Mouse (Mus musculus) lung, postnatal 14 days (tissue): ENCODE data around the gene 9930111J21Rik1.
"Not testable (repeated sequence)": the region's sequence is repeated elsewhere in the genome, so short reads cannot be mapped to it uniquely, and the experiment has no call there.

ENCODE experiments used
- DNase-seq: peaks from one replicate; pipeline ENCODE4 v3.0.0; 2021

Gene 9930111J21Rik1

DNA sequence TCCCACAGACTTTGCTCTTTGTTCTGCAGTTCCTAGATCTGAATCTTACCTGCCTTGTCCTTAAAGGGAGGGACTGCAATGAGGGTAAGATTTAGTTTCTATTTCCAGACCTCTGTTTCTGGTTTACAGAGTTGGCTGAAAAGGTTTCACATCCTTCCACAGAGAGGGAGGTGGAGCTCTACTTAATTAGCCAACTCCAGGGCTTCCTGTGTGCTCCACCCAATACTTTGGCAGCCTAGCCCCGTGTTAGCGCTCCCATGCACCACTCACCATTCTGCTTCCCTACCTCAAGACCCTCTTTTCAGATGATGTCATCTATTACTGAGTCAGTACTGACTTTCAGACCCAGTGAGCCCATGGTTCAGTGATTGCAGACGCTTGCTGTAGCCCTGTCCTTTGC lies at the start of gene 9930111J21Rik1:
9930111J21Rik1 (minus strand) TSS at position 148 of the 400 bp plus-strand sequence.
- not testable (repeated sequence) for DNase-seq

DNA sequence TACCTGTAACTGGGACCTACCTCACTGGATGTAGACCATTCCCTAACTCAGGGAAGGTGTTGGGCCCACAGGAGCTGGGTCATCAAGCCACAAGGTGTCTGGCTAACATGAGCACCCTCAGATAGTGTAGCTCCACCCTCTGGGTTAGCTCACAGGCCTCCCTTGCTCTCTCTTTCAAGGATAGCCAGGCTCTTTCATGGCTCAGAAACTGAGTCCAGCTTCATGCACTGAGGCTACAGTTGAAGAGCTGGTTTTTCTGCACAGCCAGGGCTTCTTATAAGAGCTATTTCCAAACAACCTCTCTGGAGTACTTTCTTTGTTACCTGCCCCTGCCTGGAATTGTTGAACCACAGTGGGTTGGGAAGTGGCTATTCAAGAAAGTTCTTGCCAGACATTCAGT lies 32.9 kb upstream of the 9930111J21Rik1 start:
- DNase-seq, result not testable (repeated sequence)

DNA sequence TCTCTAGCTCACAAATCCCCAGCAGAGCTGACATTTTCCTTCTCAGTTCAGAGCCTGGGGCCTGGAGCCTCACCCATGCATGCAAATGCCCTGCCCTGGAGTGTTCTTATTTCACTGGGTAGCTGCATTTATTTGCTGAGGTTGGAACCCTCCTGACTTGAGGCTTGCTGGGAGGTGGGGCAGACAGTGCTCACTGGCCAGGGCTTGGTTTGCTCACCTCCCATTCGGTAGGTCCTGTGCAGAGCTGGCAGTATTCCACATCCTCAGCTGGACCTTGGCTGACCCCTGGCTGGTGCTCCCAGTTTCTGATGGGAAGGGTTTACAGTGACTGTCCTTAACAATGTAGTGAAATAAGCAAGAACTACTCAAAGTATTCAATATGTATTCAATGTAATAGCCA lies 27.6 kb upstream of the 9930111J21Rik1 start:
- DNase-seq, result not testable (repeated sequence)

DNA sequence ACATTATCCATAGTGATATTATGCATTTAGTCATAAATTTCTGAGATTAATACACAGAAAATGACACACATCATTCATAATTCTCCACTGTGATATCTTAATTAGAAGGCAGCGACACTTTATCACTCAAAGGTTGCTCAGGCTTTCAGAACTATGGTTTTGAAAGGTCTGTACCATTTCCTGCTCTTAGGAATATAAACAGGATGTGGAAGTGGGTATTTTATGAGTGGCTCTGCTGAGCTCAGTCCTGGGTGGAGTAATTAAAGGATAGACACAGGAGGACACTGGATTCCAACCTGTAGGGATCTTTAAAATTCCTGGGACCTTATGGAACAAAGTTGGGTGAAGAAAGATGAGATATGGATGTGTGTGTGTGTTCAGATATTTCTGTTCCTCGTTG lies 27.1 kb upstream of the 9930111J21Rik1 start:
- DNase-seq, result not testable (repeated sequence)

DNA sequence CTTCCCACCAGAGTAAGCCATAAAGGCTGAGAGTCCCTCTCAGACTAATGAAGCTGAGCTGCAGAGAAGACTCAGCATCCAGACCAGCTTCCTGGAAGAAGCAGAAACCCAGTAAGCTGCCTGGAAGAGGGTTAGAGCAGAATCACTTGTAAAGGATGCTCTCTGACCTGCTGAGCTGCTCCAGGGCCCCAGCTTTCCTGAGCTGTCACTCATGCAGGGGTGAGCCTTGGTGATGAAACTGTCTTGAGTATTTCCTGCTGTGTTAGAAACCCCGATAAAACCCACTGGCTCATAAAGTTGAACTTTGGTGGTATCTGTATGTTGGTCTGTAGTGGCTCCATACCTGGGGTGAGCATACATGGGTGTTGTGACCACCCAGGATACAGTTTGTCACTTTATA lies 21.2 kb upstream of the 9930111J21Rik1 start:
- not testable (repeated sequence) for DNase-seq

DNA sequence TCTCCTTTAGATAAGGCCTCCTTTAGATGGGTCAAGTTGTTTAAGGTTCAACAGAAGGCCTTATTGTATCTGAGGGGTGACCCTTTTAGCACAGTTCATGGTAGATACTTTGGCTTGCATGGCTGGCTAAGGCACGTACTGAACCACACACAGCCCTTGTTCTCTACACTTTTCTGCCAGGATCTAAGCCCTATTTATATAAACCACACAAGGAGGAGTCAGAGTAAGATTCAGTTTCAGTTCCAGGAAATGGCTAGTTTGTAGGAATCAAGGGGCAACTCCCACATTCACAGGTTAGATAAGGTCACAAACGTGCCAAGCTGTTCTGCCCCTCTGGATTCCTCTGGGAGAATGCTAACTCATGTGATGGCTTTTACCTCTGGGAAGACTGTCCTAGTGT lies 14.8 kb upstream of the 9930111J21Rik1 start, which contains the start of gene Tgtp1:
Tgtp1 (minus strand) TSS at position 155 of the 400 bp plus-strand sequence.
- not testable (repeated sequence) for DNase-seq

DNA sequence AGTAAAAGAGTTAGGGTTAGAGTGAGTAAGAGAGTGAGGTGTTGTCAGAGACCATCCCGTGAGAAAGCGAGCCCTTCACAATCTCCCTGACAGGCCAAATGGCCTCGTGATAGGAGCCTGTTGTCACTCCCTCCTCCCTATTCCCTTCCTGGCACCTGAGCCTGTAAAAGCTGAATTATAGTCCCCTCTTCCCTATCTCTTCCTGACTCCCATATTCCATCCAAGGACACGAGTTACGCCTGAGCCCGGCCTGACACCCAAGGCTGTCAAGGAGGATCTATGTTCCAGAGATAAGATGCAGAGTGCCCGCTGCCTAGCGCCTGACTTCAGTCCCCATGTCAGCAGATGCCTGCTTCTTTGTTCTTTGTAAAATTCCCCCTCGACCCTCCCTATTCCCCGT lies 14.1 kb upstream of the 9930111J21Rik1 start:
- not testable (repeated sequence) for DNase-seq

DNA sequence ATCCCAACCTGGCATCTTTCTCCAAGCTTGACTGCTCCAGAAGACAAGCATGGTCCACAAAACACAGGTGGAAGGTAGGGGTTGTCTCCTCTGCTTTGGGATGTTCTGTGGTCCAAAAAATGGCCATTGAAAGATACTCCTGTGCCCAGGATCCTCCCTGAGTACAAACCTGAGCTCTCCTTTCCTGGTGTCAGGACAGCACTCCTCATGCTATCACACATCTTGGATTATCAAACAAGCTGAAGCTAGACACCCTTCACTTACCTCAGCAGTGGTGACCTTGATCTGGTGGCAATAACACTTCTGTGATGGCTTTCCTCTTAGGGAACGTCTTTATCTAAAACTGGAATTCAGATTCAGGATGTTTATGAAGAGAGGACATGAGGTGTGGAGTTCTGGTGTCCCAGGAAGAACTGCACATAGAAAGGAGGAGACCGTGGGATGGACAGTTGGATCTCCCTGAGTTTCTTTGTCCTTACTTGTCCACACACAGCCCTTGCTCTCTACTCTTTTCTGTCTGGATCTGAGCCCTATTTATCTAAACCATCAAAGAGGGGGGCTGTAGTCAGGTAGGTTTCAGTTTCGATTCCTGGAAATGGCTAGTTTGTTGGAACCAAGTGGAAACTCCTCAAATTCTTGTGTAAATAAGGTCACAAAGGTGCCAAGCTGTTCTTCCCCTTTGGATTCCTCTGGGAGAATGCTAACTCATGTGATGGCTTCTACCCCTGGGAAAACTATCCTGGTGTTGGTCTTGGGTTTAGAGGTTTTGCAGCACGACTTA lies 12.7 kb upstream of the 9930111J21Rik1 start, which contains the start of gene Gm12185:
Gm12185 (minus strand) TSS at position 487 of the 781 bp plus-strand sequence.
- DNase-seq, result not testable (repeated sequence)

DNA sequence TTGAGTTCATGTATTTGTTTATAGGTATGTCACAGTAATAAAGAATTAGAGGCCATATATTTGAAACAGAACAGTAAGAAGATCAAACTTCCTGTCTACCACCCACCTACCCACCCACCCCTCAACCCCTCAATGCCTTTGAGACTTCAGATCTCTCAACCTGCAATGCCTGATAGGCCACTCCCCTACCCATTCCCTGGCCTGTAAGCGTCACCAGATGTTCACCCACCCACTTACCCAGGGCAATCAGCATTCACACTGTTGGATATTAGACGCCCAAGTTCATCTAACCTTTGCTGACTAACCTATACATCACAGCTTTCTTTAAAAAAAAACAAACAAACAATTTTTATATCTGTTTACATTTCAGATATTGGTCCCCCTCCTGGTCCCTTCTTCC lies 10.8 kb upstream of the 9930111J21Rik1 start:
- not testable (repeated sequence) for DNase-seq

DNA sequence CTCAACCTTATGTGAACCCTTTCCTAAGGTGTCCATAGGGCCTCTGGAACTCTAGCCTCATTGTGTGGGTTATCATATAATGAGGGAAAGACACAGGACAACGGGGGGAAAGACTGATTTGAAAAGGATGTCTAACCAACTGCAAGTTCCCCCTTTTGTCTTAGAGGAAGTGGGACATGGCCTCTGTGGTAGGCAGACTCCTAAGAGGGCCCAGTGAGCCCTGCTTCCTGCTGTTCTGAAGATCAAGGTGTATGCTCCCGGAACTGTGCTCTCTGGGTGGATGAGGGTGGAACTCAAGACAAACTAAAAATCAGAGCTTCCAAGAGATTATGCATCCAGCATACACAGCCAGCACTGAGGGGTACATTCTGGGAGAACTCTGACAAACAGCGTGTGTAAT lies 9.0 kb upstream of the 9930111J21Rik1 start:
- not testable (repeated sequence) for DNase-seq

DNA sequence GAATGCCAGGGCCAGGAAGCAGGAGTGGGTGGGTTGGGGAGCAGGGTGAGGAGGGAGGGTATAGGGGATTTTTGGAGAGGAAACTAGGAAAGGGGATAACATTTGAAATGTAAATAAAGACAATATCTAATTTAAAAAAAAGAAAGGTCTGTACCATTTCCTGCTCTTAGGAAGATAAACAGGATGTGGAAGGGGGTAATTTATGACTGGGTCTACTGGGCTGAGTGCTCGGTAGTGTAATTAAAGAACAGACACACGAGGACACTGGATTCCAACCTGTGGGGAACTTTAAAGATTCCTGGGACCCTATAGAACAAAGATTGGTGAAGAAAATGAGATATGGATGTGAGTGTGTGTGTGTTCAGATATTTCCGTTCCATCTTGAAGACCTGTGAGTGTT lies 3.6 kb upstream of the 9930111J21Rik1 start:
- not testable (repeated sequence) for DNase-seq

DNA sequence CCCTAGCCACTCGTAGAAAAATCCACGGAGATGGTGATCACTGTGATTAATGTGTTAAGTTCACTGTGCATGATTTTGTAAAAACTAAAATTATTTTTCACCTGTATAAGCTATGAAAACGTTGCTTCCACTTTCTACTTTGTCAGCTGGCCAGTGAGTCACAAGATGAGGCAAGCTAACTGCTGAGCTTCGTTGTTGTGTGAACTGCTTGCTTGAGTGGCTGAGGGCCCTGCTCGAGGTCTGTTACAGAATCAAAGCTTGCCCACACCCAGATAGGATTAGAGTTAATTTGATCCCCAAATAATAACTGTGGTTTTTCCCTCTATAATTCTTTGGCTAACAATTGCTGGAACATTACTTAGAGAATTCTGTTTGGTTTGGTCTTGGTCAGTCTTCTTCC lies 854 bp upstream of the 9930111J21Rik1 start:
- DNase-seq, result not testable (repeated sequence)

DNA sequence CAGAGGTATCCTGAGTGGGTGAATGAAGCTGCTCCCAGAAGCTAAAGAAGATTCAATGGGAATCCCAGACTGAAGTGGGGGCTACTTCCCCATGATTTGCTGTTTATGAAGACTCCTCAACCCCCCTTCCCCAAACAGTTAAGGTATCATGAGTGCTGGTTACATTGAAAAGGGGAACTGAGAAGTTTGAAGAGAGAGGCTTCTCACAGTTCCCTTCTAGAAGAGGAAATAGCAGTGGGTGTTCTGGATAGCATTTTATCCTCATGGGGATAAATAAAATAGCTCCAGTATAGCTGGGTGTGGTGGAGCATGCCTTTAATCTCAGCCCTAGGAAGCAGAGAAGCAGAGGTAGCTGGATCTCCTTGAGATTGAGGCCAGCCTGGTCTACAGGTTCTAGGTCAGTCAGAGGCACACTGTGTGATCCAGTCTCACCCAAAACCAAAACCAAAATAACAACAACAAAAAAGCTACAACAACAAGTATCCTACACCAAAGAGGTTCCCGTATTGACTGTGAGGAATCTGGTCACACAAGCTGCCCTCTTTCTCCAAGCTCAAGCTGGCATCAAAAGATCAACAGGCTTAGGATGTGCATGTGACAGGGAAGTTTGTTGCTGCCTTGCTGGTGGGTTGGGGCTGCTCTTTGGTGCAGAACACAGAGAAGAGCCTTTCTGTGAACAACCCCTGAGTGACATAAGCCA lies 808 bp downstream of the 9930111J21Rik1 start, which contains the start of gene Olfr56:
Olfr56 (plus strand) TSS at position 650 of the 700 bp plus-strand sequence.
- not testable (repeated sequence) for DNase-seq

DNA sequence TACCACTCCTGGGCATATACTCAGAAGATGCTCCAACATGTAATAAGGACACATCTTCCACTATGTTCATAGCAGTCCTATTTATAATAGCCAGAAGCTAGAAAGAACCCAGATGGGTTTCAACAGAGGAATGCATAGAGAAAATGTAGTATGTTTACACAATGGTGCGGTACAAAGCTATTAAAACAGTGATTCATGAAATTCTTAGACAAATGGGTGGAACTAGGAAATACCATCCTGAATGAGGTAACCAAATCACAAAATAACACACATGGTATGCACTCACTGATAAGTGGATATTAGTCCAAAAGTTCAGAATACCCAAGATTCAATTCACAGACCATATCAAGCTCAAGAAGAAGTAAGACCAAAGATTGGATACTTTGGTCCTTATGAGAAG lies 4.5 kb downstream of the 9930111J21Rik1 start:
- DNase-seq, result not testable (repeated sequence)

DNA sequence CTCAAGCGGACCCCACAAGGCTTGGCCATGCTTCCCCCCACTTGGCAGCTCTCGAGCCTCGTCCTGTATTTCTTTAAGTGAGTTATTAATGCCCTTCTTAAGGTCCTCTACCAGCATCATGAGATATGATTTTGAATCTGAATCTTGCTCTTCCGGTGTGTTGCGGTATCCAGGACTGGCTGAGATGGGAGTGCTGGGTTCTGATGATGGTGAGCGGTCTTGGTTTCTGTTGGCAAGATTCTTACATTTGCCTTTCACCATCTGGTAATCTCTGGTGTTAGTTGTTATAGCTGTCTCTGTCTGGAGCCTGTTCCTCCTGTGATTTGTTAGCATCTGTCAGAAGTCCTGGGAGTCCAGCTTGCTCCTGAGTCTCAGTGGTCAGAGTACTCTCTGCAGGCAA lies 33.1 kb downstream of the 9930111J21Rik1 start, which contains the start of gene Psme2b:
Psme2b (minus strand) TSS at position 101 of the 400 bp plus-strand sequence.
- not testable (repeated sequence) for DNase-seq

DNA sequence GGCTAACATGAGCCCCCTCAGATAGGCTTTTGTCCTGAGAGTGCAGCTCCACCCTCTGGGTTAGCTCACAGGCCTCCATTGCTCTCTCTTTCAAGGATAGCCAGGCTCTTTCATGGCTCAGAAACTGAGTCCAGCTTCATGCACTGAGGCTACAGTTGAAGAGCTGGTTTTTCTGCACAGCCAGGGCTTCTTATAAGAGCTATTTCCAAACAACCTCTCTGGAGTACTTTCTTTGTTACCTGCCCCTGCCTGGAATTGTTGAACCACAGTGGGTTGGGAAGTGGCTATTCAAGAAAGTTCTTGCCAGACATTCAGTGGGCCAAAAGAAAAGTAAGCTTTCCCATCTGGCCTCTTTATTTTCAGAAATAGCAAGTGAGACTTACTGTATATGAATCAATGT lies 39.9 kb downstream of the 9930111J21Rik1 start:
- not testable (repeated sequence) for DNase-seq

DNA sequence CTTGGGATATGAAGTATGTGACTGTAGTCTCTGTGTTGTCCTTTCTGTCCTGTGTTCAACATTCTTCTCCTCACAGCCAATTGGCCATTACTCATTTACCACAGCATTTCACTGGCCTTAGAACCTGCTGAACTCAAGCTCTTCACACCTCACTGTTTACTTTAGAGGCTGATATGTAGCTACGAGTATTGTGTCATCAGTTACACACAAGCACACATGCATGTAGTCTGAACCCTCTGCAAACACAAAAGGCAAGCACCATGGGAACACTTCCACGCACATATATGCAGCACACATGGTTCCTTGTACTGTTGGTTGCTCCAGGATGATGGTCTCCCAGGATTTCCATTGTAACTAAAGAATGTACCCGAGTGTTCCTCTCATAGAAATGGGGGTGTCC lies 43.9 kb downstream of the 9930111J21Rik1 start:
- DNase-seq, result not testable (repeated sequence)

DNA sequence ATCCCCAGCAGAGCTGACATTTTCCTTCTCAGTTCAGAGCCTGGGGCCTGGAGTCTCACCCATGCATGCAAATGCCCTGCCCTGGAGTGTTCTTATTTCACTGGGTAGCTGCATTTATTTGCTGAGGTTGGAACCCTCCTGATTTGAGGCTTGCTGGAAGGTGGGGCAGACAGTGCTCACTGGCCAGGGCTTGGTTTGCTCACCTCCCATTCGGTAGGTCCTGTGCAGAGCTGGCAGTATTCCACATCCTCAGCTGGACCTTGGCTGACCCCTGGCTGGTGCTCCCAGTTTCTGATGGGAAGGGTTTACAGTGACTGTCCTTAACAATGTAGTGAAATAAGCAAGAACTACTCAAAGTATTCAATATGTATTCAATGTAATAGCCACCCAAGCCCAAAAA lies 45.3 kb downstream of the 9930111J21Rik1 start:
- not testable (repeated sequence) for DNase-seq

DNA sequence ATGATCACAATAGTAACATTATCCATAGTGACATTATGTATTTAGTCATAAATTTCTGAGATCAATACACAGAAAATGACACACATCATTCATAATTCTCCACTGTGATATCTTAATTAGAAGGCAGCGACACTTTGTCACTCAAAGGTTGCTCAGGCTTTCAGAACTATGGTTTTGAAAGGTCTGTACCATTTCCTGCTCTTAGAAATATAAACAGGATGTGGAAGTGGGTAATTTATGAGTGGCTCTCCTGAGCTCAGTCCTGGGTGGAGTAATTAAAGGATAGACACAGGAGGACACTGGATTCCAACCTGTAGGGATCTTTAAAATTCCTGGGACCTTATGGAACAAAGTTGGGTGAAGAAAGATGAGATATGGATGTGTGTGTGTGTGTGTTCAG lies 45.8 kb downstream of the 9930111J21Rik1 start:
- not testable (repeated sequence) for DNase-seq

DNA sequence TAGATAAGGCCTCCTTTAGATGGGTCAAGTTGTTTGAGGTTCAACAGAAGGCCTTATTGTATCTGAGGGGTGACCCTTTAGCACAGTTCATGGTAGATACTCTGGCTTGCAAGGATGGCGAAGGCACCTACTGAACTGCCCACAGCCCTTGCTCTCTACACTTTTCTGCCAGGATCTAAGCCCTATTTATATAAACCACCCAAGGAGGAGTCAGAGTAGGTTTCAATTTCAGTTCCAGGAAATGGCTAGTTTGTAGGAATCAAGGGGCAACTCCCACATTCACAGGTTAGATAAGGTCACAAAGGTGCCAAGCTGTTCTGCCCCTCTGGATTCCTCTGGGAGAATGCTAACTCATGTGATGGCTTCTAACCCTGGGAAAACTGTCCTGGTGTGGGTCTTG lies 51.1 kb downstream of the 9930111J21Rik1 start:
- DNase-seq, result not testable (repeated sequence)

DNA sequence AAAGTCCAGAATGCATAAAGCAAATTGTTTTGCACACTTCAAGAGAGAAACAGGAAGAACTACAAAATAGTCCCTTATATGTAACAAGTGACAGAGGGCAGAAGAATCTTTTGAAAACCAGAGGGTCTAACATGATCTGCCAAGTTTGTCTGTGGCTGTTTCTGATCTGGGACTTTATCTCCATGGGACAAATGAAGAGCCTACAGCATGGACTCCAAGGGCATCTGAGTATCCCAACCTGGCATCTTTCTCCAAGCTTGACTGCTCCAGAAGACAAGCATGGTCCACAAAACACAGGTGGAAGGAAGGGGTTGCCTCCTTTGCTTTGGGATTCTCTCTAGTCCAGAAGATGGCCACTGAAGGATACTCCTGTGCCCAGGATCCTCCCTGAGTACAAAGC lies 52.8 kb downstream of the 9930111J21Rik1 start:
- not testable (repeated sequence) for DNase-seq

DNA sequence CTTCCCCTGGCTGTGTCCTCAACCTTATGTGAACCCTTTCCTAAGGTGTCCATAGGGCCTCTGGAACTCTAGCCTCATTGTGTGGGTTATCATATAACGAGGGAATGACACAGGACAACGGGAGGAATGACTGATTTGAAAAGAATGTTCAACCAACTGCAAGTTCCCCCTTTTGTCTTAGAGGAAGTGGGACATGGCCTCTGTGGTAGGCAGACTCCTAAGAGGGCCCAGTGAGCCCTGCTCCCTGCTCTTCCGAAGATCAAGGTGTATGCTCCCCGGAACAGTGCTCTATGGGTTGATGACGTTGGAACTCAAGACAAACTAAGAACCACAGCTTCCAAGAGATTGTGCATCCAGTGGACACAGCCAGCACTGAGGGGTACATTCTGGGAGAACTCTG lies 55.4 kb downstream of the 9930111J21Rik1 start:
- DNase-seq, result not testable (repeated sequence)

DNA sequence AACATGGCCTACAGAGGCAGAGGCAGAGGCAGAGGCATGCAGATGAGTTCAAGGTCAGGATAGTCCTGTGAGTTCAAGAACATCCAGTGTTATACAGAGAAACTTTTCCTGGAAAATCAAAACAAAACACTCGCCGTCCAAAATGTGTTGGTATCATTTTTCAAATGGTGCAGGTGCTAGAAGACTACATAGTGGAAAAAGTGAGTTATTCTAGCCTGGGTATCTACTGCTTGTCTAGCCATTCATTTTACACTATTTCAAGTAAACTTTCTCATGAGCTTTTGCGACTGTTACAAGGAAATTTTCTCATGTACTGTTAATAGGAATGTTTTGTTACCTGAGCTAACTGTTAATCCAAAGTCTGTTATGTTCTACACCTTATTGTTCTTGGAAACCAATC lies 60.8 kb downstream of the 9930111J21Rik1 start:
- DNase-seq, result no peak

DNA sequence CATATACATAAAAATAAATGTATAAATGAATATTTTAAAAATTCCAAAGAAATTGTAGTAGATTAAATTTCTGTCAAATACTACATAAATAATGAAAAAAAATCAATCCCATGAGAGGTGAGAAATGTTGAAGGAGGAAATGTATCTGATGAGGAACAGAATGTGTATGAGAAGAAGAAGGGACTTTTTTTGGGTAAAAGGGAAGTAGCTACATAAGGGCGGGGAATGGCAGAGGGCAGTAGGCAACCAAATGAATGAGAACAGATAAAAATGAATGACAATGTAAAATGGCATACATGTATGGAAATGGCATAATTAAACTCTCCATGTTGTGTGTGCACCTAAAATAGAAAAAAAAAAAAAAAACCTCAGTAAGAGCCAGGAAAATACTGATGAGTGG lies 65.6 kb downstream of the 9930111J21Rik1 start:
- no peak for DNase-seq
